Mouse (Mus musculus) yolk sac, embryonic 10.5 days (tissue): ENCODE data around the gene Mturn.
A peak's percentile ranks its signal among the peaks of the same experiment; 100 is the strongest.

Experiments used
- DNase-seq: peaks from one replicate; pipeline ENCODE4 v3.0.0-alpha.2; 2017; ENCODE audit warnings: low spot score

The Mturn gene

DNA sequence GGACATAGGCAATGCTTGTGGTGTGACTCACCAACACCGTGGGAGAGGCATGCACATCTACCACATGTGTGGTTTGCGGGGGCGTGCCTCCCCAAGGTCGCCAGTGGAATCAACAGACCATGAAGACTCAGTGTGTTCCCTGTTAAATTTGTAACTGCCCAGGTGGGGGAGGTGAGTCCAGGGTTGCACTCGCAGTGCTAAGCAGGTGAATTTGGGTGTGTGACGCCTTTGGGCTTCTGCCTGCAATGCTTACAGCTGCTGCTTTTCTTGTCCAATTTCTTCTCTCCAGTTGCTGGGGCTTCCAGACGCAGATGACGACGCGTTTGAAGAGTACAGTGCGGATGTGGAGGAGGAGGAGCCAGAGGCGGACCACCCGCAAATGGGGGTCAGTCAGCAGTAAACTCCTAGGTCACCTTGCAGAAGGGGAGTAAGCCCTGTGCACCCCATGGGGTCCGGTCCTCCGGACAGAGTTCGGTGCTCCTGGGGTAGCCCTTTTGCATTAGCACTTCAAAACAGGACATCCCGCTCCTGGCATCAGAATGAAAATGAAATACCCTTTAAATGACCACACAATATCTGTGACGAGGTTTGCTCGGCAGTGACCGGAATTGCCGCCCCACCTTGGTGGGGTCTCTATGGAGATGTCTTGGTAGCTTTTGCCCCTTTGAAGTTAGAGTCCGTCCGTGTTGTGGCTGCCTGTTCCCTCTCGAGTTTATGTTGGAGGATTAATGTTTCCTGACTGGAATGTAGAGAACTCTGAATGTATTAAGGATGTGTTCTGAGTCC, 17.5 kb downstream of the Mturn start:
- no peak for DNase-seq

DNA sequence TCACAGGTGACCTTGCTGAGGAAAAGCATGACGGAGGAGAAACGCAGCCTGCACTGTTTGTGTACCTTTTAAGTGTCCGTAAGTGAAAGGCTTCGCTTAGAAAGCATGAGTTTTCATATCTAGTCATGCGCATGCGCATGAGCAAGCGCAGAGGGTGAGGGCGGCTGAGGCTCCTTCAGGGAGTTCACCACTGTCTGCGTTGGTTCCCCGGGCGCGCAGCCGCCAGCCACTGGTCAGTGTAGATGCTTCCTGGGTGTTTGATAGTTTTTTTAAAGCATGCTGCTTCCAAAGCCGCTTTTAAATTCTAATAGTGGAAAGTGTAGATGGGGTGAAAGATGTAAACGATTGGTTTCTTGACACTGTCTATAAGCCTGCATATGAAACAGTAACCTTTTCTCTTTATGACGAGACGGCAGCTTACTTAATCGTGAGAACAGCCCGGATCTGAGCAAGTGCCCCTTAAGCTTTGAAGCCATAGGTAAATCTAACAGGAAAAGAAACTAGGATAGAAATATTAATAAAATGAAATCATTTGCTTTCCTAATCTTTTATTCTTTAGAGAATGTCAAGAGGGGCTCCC, 18.1 kb downstream of the Mturn start:
- DNase-seq: peak; percentile 81

GRCm38 (mm10) chr6:54700516-54700915, 19.1 kb downstream of the Mturn start:
- no peak for DNase-seq

GRCm38 (mm10) chr6:54701901-54702300, 20.5 kb downstream of the Mturn start:
- no peak for DNase-seq

DNA sequence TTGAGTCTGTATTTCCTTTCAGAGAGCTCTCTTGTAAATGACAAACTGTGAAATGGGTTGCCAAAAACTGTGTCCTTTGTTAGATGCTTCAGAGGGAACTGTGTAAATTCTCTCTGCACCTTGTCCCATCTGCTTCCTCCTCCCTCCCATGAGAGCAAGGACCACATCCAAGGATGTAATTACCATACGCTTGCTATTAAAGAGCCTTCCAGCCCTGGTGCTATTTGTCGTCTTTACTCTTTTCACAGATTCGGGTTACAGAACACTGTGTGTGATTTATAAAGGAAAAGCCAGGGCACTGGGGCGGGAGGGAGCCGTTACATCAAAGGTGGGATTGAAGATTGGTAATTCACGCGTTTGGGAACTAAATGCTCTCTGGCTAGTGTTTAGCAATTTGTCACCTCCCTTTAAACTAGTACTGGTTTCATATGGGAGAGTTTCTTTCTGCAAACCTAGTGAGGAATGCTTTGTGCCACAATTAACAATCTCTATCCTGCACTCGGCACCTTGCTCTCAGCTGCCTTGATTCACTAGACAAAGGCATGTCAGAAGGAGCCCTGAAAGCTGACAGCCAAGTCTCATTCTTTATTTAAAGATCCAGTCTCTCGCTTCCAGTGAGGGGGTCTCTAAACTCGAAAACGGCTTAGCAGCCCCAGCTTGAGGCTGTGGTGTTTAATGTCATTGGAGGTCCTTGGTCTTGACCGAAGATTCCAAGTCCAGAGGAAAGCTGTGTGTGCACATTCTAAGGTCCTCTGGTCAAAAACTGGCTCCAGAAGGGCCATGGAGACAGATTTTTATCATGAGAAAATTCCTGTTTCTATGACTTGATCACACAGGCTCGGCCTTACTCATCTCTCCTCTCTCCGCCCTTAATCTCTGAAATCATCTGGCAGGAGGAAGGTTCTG, 22.5 kb downstream of the Mturn start:
- DNase-seq: no peak

DNA sequence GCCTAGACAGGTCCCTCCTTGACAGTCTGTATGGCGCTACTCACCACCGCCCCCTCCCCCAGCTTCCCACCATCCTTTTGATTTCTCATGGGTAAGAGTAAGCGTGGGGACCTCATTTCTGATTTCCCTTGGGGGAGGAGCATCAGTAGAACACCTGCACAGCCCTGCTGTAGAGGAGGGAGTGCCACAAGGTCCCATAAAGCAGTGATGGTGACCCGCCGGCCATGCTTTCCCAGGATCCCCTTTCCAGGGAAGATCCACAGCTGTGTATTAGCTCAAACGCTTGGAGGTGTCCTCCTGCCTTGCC, 23.1 kb downstream of the Mturn start:
- DNase-seq: no peak

DNA sequence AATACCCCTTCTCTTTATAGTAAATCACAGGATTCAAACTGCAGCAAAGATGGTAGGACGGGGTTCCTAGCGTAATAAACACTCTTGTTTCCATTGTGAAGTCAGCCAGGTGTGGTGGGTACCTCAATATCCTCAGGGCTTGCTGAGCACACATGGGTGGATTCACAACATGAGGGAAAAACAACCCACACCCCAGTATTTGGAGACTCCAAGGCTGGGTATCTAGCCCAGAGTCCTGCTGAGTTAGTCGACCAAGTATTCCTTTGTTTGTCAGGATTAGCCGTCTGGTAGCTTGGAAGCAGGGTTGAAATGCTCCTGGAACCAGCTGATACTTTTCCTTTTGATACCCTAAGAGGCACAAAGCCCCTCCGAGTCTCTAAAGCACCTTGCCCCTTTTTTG, 23.4 kb downstream of the Mturn start:
- no peak for DNase-seq

- peak; percentile 45 for DNase-seq
Measured at GRCm38 (mm10) chr6:54705387-54705909, 24.0 kb downstream of the Mturn start.

GRCm38 (mm10) chr6:54706099-54706498, 24.7 kb downstream of the Mturn start:
- DNase-seq: no peak

DNA sequence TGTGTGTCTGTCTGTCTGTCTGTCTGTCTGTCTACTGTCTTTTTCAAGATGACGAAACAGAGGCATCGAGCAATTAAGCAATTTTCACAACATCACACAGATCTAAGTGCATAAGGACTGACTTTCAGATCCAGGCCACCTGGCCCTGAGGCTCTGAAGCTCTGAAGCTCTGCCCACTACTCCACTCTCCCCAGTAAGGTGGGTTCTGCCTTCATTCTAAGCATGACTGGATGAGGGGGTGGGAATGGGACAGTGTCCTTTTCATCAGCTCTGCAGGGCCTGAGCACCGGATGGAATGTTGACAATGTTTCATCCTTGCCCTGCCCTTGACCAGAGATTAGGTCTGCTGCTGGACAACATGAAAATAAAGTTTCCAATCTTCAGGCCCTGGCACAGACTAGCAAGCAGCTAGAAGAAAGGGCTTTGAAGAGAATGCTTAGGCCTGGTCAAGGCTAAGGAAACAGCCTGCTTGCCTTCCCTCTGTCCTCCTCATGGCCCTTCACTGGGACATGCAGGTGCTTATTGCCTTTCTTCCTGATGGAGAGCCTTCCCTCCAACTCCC, 25.3 kb downstream of the Mturn start:
- DNase-seq: no peak

DNA sequence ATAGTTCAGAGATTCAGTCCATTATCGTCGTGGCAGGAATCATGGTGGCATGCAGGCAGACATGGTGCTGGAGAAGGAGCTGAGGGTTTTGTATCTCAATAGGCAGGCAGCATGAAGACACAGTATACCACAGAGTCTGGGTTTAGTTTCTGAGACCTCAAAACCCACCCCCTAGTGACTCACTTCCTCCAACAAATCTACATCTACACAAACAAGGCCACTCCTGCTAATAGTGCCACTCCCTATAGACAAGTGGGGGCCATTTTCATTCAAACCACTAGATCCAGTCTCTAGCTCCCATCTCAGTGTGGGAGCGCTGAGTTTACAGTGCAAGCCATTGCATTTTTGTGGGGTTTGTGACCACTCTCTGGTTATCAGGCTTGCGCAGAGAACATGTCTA, 27.2 kb downstream of the Mturn start:
- no peak for DNase-seq

- no peak for DNase-seq
Measured at GRCm38 (mm10) chr6:54715697-54716096, 34.3 kb downstream of the Mturn start.

GRCm38 (mm10) chr6:54718779-54719685, 37.6 kb downstream of the Mturn start:
- no peak for DNase-seq

DNA sequence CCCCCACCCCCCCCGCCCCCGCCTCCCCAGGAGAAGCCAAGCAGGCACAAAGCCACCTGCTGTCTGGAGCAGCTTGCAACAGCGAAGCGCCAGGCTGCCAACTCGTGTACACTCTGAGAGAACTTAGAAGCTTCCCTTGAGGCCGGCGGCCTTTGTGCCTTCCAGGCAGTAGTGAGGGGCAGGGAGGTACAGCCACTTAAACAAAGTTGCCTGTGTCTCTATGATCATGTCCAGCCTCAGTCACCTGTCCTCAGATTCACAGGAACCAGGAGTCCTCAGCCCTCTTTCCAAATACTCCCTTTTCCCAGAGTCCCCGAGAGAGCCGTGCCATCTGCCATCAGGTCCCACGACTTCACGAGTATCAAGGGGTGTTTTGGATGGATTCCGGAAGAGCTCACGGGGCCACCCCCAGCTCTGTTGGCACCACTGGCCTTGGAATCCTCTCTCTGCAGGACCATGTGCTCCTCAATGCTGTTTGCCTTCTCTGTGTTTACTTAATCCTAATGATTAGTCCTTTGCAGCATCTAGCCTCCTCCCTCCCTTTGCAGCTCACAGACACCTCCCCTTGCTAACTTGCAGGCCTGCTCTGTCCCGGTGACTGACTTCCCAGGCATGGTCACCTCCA, 38.4 kb downstream of the Mturn start:
- DNase-seq: peak; percentile 26

DNA sequence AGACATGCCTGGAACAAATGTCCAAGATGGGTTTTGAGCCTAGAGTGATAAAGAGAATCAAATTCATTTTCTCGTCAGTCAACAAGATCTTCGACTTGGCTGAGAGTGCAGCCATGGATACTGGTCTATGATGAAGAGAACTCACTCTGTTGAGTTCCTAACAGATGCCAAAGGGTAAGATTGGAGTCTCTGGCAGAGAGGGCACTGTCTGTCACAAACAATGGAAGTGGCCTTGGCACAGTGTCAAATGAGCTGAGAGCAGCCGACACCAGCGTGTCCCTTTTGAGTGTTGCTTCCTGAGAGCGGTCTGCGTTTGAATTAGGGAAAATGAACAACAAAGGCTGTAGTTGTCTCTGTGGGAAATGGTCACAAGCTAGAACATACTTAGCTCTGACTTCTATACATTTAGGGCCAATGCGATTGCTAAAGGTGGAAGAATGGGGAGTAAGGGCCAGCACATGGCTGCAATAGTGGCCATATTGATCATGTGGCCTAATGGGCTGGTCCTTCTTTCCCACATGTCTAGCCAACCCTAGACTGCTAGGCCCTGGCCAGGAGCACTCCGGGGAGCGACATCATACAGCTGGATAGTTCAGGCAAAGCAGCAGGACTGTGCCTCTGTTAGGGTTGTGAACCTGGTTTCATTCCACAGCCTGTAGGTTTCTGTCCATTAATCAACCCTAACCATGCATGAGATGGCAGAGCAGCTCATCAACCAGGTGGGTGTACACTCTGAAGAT, 39.3 kb downstream of the Mturn start:
- DNase-seq: no peak

GRCm38 (mm10) chr6:54721252-54721635, 39.8 kb downstream of the Mturn start:
- no peak for DNase-seq

GRCm38 (mm10) chr6:54726309-54726708, 44.9 kb downstream of the Mturn start:
- peak; percentile 44 for DNase-seq

DNA sequence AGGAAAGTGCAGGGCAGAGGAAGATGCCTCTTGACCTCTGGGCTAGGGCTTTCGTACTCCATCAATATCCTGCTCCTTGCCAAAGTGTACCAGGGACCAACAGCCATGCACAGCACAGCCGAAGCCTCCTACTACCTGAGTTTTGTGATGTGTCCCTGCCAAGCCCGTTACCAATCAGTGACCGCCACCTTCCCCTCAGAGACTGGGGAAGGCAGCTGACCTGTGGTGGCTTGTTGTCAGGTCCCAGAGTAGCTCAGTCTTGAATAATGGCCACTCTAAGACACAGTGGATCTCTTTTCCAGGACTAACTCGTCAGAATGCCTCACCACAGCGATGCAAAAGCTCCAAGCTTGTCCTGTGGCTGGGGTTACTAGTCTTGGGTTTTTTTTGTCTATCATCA, 45.4 kb downstream of the Mturn start:
- no peak for DNase-seq

- no peak for DNase-seq
Measured at GRCm38 (mm10) chr6:54727416-54727815, 46.0 kb downstream of the Mturn start.

DNA sequence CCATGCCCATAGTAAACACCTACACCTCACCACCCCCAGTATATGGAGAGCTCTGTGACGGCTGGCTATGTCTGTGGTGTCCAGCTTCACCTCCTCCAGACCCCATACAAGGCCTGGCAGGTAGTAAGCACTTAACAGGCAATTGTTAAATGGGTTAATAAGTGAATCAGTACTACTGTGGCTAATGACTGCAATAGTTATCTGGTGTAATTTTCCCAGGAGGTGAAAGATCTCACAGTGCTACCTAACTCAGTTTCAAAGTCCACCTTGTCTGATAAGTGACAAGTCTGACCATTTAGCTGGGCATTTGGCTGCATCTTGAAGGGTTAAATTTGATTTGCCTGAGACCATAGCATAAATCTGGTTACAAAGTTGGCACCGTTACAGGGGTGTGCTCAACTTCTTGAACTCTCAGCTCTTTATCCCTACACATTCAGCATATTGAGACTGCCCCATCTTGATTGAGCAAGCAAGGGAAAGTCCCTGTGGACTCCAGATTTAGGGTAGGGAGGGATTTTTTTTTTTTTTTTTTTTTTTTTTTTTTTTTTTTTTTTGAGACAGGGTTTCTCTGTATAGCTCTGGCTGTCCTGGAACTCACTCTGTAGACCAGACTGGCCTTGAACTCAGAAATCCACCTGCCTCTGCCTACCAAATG, 48.2 kb downstream of the Mturn start:
- peak; percentile 11 for DNase-seq
